Mouse (Mus musculus) adrenal gland, postnatal 25 days (tissue): ENCODE measurements around the gene Plekhm1. TPM values are rescaled to one million over a fixed set of nuclear protein-coding genes. Genes with fewer than 3 reads are reported as not detected.
A peak's percentile ranks its signal among the peaks of the same experiment; 100 is the strongest.

Source experiments
- DNase-seq: peaks from one replicate; pipeline ENCODE4 v3.0.0; 2021; ENCODE audit warnings: mixed read lengths
- total RNA-seq: library from RNA; stranded (reverse); gene quantifications from 2 replicates; pipeline ENCODE4 v1.2.3, GENCODE M21; 2021

Gene Plekhm1
- total RNA-seq, 1 experiment from 2014 or later, result 25.0 TPM

- DNase-seq, result no peak
These were observed 18.5 kb downstream of the Plekhm1 start for GRCm38 (mm10) chr11:103394025-103394424.

GRCm38 (mm10) chr11:103387870-103388526, 24.5 kb downstream of the Plekhm1 start:
- no peak for DNase-seq

- no peak for DNase-seq
These were observed 25.7 kb downstream of the Plekhm1 start for GRCm38 (mm10) chr11:103386827-103387226.

DNA sequence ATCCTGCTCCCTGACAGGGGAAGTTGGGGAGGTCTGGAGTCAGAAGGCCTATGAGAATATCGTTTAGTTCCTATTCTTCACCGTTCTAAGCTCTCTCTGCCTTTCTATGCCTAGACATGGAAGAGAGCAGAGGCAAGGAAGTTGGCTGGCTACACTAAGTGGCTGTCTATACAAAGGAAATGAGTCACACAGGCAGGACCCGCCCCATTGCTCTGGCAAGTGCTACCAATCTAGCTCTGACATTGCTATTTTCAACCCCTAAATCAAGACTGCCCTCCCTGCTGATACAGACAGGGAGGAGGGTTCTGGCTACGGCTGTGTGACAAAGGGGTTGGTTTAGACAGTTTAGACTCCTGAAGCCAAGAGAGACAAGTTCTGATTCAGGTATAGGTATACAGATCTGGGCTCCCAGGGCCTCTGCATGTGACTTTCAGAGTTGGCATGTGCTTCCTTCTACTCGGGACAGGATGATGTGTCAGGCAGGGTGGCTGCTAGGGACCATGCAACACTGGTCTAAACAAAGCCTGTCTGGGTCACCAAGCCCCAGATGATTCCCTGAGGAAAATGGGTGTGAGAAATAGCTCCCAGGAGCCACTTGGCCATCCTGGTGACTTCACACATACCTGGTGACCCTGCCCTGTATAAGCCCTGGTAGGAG, 30.4 kb downstream of the Plekhm1 start:
- peak; percentile 57 for DNase-seq

GRCm38 (mm10) chr11:103381505-103381904, 31.0 kb downstream of the Plekhm1 start:
- no peak for DNase-seq

DNA sequence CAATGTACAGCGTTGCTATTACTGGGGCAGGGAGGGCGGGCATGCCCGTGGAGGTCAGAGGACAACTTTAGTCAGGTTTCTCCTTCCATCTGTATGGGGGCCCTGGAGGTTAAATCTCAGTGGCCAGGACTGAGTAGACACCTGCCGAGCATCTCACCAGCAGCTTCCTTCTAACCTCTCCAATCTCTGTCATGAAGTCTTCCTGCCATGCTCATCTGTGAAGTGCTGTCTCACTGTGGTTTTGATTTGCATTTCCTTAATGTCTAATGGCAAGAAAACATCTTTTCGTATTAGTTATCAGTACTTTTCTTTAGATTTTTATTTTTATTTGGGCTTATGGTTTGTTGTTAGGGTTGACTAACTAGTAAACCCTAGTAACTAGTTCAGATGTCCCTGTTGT, 32.0 kb downstream of the Plekhm1 start:
- no peak for DNase-seq

DNA sequence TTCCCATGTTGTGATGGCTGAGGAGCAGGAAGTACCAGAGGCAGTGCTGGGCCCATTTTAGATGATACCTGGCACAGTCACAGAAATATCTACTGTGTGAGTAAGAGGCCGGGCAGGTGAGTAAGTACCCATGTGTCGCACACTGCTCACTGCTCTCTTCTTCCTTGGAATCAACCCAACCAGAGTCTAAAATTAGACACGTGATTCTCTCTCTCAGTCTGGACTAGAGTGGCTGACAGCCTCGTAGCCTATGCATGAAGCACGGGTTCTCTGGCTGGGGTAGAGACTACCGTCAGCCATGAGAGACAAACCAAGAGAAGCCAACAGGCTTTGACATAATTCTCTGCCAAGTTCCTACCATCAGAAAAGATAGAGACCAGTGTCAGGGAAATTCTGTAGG, 34.1 kb downstream of the Plekhm1 start:
- no peak for DNase-seq

DNA sequence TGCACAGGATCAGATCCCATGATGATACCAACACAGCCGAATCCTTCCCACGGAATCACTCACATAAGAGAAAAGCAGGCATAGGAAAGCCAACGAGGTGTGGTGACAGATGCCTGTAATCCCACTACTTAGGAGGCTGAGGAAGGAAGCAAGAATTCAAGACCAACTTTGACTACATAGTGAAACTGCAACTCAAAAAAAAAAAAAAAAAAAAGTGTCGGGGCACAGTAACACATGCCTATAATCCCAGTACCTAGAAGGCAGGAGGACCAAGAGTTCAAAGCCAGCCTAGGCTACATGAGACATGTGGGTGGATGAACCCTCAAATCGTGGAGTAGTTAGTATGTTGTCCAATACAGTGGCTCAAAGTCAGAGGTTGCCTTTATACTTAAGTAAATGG, 36.7 kb downstream of the Plekhm1 start:
- no peak for DNase-seq

- no peak for DNase-seq
These were observed 37.2 kb downstream of the Plekhm1 start for GRCm38 (mm10) chr11:103375258-103375657.

DNA sequence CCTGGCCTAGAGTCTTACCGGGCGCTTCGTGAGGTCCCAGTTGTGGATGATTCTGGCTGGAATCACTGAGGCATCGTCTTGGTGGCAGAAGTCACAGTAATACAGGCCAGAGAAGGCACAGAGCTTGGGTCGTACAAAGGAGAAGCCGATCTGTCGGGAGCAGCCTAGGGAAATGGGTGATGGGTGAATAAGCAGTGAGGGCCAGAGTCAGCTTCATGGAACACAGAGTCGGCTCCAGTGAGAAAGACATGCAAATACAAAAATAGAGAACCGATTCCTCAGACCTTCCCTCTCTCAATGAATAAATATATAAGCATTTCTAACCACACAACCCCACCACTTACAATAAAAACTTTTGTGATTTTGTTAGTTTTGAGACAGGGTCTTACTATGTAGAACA, 38.6 kb downstream of the Plekhm1 start:
- no peak for DNase-seq

DNA sequence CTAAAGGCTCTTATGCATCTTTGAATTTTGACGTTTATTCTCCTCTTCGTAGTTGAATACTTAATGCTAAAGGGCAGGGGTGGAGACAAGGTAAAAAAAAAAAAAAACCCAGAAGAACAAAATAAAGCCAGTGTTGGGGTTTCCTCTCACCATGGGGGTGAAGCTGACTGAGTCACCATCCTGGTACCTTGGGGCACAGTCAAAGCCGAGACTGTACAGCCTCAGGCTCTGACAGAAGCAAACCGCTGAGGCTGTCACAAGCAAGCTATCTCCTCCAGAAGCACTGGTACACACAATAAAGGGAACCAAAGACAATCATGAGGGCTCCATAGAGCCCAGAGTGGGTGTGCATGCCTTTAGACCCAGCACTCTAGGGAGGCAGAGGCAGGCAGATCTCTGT, 39.9 kb downstream of the Plekhm1 start:
- DNase-seq, result no peak

DNA sequence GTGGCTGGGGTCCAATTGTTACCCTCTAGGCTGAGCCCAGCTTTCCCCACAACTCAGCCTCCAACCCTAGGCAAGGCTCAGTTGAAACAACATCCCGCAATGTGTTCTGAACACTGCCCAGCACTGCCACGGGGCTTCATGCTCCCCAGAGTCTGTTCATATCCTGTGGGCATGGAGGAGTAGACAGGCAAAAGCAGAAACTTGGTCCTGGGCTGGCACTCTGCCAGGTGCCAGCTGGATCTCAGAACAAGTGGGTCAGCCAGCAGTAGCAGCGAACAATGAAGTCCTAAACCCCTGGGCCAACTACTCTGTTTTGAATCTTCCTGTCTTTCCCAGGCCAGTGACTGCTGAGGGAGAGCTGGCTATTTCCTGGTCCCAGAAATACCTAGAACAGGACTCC, 40.4 kb downstream of the Plekhm1 start:
- peak; percentile 47 for DNase-seq

DNA sequence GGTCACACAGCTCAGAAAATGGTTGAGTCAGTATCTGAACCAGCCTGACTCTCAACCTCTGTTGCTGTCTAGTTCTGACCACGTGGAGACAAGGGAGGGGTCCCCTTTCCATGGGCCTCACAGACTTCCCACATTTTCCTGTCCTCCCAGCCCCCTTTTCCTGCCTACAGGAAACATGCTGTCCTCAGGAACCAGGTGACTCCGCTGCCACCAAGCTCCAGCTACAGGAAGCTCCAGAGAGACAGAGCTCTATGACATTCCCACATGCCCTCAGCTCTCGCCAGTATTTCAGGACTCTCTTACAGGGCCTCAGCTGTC, 41.3 kb downstream of the Plekhm1 start:
- no peak for DNase-seq

DNA sequence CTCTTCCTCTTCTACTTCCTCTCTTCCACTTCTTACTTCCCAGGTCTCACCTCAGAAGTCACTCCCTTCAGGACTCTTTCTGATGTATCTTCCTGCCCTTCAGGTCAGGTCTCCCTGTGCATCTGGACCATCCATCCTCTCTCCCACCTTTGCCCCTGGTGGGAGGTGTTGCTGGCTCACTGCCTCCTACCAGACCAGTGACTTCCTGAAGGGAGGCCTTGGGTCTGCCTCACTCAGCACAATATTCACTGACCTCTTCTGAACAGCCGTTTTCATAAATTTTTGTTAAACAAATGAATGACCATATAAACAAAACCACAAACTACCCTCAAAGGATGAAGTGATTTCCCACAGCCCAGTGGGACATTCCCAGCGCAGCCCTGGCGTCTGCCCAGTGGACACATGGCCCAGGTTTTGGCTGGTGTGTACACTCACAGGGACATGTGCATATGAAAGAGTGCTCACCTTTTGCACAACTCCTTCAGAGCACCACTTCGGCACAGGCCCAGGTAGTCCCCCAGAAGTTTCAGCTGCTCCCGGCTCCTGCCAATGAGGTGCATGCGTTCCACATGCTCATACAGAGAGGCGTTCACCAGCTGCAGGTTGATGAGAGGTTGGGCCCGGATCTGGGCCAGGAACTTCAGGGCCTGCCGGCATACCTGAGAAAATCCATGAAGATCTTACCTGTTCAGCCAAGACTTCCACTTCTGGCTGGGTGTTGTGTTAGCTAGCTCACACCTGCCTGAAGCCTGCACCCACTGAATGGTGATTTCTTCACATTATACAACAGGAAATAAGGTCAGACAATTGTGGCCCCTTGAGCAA, 41.9 kb downstream of the Plekhm1 start:
- DNase-seq, result no peak

DNA sequence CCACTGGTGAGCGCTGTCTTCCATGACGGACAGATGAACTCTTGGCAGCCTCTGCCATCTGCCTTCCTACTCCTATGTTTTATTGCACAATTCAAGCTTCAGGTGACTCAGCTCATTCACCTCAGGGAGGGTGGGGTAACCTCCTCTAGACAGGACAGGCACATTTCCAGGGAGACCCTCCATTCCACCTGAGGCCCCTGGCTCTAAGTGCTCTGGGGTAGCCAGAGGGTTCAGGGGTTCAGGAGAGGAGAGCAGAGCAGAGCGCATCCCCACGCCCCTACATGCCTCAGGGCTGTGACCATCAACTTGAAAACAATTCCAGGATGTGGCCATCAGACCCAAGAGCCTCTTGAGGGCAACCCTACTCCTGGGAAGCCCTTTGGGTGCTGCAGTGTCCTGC, 47.0 kb downstream of the Plekhm1 start:
- DNase-seq, result no peak

- DNase-seq, result no peak
These were observed 47.5 kb downstream of the Plekhm1 start for GRCm38 (mm10) chr11:103365022-103365421.

DNA sequence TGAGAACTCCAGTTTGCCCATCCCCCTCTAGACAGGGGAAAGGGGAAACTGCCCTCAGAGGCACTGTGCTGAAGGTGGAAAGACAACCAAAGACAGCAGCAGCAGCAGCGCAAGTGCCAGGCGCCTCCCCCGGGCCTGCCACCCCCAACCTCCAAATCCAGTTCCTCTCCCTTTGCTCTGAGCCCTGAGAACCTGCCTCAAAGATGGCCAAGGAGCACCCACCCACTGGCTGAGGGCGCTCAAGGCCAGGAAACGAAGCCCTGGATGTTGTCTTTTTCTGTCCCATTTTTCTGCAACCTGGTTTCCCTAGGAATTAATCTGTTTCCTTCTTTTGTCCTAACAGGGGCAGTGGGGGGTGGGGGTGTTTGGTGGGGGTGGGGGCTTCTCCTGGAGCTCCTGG, 48.2 kb downstream of the Plekhm1 start:
- no peak for DNase-seq

DNA sequence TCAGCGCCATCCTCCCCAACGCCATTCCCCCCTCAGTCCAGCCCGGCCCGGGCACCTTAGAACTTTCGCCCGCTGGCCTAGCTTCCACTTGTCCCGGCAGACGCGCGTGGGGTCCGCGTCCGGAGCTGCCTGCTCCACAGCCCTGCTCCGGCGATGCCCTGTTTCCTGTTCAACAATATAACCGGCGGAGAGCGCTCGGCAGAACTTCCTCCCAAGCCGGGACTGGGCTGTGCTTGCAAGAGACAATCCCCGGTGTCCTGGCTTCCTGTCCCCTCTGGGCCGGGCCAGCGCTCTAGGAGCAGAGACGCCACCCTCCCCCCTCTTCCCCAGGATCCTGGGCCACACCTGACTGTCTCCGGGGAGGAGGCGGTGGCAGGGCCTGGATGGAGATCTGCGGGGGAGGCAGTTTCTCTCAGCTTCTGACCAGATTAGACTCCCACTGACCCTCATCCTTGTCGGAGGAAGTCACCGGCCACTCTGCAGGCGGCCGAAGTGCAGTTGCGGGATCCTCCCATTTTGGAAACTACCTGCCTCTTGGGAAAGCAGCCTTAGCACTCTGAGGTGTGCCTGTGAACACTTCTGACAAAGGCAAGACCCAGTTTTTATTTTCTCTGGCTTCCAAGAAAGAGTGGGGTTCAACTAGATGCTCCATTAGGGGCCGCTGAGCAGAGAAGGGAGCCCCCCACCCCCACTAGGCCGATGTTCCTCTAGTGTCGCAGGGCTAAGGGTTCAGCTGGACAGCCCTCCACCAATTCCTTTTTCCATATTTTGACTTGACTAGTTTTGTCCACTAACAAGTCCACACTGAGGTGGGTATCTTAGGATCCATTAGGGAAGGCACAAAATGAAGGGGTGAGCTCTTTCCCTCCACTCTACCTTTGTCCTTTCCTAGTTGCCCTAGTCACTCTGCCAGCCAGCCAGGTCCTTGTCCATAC, 49.0 kb downstream of the Plekhm1 start, which contains the start of gene Arhgap27:
Gene Arhgap27 (minus strand): TSS at position 479 of the 935 bp plus-strand sequence.
- peak; percentile 67 for DNase-seq

- DNase-seq, result peak; percentile 30
These were observed 49.8 kb downstream of the Plekhm1 start for GRCm38 (mm10) chr11:103362521-103363181.

- DNase-seq, result no peak
These were observed 50.4 kb downstream of the Plekhm1 start for GRCm38 (mm10) chr11:103362054-103362432.

DNA sequence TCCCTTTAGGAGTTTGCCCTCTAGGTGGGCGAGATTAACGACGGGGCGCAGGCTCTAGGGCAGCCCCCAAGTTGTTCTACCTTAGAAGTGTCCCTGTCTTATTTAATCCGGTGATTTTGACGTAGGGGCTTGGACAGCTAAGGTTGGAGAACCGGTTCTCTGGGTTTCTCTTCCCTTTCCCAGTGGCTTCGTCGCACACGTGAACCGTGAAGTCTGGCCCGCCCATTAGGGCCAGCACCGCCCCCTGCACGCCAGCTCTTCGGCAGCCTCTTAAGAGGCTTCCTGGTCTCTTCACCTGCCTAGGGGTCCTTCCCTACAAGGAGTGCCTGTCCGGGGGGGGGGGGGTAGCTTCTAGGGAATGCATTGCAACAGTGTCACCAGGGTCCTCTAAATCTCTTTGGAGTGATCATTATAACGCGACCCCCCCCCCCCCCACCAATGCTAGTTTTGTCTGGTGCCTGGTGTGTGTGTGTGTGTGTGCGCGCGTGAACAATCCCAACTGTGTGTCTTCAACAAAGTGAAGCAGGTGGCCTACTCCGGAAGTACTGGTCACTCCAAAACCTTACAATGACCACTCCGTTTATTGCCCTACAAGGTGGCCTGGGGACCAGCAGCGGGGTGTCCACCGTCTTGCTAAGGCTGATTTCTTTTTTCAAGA, 51.0 kb downstream of the Plekhm1 start:
- DNase-seq, result no peak
